Mouse (Mus musculus) olfactory bulb, adult 2 months (tissue): ENCODE measurements at regions not wholly inside any gene's neighbourhood (a gene's known extent, or its start where the extent isn't known, plus 50 kb on each side); places are given as distances from the start of the nearest gene placed in this dataset.

Experiments used
- H3K27ac ChIP-seq: fragments of 200-500 bp; 2 replicates; pipeline ENCODE4 v1.5.1; 2012; ENCODE audit warnings: low read depth, low read length; ENCODE audit not compliant: insufficient read depth
- H3K4me1 ChIP-seq: fragments of 200-500 bp; 2 replicates; pipeline ENCODE4 v1.6.1; 2012; ENCODE audit warnings: low read length; ENCODE audit not compliant: control insufficient read depth, insufficient read depth
- H3K4me3 ChIP-seq: fragments of 200-500 bp; 2 replicates; pipeline ENCODE4 v1.5.1; 2012; ENCODE audit warnings: mild to moderate bottlenecking, low read depth, low read length, moderate library complexity; ENCODE audit not compliant: insufficient read depth
- CTCF ChIP-seq: fragments of 200-500 bp; IDR thresholded peaks from 2 replicates; pipeline ENCODE4 v1.5.1; 2012; ENCODE audit warnings: low read depth, mild to moderate bottlenecking, low read length, moderate library complexity; ENCODE audit not compliant: insufficient read depth
- POLR2A ChIP-seq: fragments of 200-500 bp; IDR thresholded peaks from 2 replicates; pipeline ENCODE4 v1.6.1; 2012; ENCODE audit warnings: mild to moderate bottlenecking, low read depth, low read length, moderate library complexity; ENCODE audit not compliant: insufficient read depth
- WGBS: fragments of 180-500 bp; shearing (Covaris S2); methylation state at CpG from one replicate; pipeline ENCODE4 v1.1.7; 2018; 5-methylcytosine and 5-hydroxymethylcytosine counted together

DNA sequence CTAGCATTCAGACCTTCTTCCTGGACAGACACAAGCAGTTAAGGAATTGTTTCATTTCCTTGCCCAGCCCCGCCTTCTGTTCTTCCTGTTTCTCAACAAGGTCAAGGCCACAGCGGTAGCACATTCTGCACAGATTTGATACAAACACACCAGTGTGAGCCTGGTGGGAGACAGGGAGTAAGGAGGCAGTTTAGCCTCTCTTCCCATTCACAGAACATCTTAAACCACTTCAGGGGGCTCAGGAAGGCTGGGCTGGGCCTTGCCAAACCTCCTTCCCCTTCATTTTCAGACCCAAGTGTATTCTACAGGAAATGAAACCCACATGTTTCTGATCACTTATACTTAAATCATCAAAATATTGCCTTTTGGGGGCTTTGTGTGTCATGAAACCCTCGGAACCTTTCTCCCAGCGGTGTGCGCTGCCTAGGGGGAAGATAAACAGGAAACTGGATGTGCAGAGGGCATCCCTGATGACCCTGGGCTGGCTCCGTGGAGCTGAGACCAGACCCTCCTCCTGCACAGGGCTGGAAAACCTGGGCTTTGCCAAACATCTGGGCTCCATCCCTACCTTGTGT, 313.3 kb downstream of the Tshz3 start:
- Histone ChIP-seq H3K27ac (no peak overlapping the region), H3K4me3 (no peak overlapping the region), H3K4me1 (no peaks in the 10 kb centered on the region)
- WGBS = 73% methylated on average over 6 of the region's 6 CpGs
- TF ChIP-seq POLR2A (no peak), CTCF (no peak)

DNA sequence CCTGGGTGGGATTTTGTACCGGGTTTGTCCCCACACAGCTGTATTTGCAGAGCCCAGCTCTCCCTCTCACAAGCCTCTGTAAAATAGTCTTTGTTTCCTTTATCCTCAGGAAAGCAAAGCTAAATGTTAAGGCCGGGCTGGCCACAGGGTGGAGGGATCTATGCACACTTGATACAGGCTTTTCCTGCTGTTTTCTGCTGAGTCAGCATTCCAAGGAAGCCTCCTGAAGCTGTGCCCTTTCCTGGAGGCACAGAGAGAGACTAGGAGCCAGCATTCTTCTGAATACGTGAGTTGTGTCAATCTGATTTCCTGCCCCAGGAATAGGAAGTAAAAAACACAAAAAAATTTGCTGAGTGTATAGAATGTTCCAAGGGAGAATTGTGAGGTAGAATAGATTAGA, 322.2 kb downstream of the Tshz3 start:
- no peak overlapping the region for H3K27ac ChIP-seq
- 65% methylated on average over 3 of the region's 3 CpGs for WGBS
- TF ChIP-seq POLR2A (no peak), CTCF (no peak)
- no peak overlapping the region for H3K4me3 ChIP-seq
- H3K4me1 ChIP-seq = no peaks in the 10 kb centered on the region

DNA sequence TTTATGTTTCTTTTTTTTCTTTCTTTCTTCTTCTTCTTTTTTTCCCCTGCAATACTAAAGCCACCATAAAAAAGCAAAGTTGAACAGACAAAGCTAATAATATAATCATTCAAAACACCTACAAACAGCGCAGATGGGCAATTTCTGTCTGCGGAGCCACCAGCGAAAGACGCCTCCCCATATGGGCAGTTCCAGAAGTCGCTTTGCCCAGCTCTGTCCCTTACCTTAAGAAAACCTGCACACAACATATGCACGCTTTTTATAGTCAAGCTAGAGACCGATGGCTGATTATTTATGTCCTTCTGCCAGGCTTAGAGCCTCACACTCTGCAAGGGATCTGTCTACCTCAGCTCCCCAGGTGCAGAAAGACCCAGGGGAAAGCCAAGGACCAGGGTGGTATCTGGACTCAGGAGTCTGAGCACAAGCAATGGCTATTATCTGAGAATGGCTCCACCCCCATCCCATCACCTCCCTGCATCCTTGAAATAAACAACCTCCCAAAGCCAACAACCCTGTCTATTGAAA, 326.6 kb downstream of the Tshz3 start:
- WGBS = 92% methylated on average over 7 of the region's 7 CpGs
- no peaks in the 10 kb centered on the region for H3K4me1 ChIP-seq
- H3K4me3 ChIP-seq = no peak overlapping the region
- no peak overlapping the region for H3K27ac ChIP-seq
- no peak for TF ChIP-seq CTCF
- TF ChIP-seq POLR2A = no peak

DNA sequence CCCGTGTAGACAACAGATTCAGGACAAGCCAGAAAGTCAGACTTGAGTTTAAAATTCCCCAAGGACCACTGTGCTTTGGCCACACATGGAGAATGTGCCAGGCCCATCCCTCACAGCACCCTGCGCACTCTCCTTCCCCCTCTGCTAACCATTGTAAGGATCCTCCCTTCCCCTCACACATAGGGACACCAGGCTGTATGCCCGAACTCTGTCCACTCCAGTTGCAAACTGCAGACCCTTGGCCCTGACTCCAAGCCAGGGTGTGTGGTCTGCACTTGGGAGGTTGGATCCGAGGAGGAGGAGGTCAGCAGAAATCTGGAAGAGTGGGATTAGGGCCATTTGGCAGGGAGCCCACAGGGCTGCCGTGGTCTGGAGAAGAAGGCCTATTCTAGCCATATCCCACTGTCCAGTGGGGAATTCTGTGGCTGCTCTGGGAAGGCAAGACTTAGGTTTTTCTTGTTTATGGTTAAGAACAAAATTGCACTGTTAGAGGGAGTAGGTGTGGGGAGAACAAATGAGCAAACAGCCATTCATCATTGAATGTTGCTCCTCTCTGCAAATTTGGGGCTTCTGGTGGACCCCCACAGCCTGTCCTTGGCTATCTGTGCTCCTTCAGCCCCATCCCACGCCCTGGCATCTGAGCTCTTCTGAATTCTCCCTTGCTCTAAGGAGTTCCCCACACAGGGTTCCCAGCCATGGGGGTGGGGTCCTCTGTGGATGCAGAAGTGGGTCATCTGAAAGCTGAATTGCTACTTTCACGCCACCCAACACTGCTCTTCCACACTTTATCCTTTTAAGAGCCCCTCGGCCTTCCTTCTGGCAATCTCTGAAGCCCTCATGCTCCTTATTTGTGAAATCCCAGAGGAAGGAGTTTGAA, 366.9 kb downstream of the Tshz3 start:
- H3K4me1 ChIP-seq = no peaks in the 10 kb centered on the region
- no peak overlapping the region for H3K27ac ChIP-seq
- WGBS = 80% methylated on average over 8 of the region's 8 CpGs
- no peak for TF ChIP-seq CTCF
- no peak for TF ChIP-seq POLR2A
- H3K4me3 ChIP-seq = no peak overlapping the region

DNA sequence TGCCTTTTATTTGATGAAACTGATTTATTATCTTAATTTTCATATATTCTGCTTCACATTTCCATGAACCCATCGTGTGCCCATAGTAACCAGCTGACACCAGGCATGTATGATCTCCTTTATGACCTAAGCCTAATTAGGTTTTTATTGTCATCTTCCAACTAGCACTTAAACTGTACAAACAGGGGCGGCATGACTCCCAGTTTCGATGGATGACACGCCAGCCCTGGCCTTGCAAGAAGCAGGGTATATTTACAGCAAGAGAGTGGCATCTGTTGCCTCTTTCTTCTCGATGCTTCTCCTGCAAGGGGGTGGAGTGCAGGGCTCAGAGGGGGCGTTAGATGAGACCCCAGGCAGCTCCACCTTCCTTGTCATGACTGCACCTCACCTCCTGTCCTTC, 379.8 kb downstream of the Tshz3 start:
- Histone ChIP-seq H3K4me1 (no peaks in the 10 kb centered on the region), H3K27ac (no peak overlapping the region), H3K4me3 (no peak overlapping the region)
- WGBS = 57% methylated on average over 6 of the region's 6 CpGs
- TF ChIP-seq POLR2A = no peak
- no peak for TF ChIP-seq CTCF

DNA sequence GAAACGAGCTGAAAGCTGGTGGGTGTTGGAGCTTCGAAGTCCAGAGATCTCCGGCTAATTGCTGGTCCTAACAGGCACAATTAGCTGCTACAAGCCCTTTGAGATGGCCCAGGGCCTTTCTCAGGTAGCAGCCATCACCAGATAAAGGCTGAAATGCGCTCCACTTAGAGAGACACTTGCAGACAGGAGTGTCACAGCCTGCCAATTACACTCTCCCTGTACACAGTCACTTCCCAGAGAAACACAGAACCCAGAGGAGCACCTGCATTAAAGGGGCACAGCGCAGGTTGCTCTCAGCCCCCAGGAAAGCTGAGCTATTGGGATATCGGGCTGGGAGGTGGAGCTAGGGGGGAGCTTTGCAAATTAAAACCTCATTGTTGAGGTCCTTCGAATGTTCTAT, 380.2 kb downstream of the Tshz3 start:
- WGBS = 61% methylated on average over 7 of the region's 7 CpGs
- H3K4me3 ChIP-seq = no peak overlapping the region
- TF ChIP-seq CTCF (no peak), POLR2A (no peak)
- H3K27ac ChIP-seq = no peak overlapping the region
- H3K4me1 ChIP-seq = no peaks in the 10 kb centered on the region

DNA sequence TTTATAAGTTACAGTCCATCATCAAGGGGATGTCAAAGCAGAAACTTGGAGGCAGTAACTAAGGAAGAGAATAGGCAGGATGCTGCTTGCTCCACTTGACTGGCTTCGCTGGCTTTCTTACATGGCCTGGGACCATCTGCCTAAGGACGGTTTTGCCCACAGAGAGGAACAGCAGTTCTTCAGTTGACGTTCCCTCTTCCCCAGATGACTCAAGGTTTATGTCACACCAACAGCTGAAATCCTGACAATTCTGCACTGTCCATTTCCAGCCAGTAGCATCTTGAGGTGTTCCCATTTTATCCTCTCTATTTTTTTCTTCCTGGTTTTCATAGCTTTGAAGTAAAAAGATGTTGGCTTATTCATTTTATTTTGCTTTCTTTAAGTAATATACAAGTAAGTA, 391.8 kb downstream of the Tshz3 start:
- 96% methylated on average over 3 of the region's 3 CpGs for WGBS
- H3K4me3 ChIP-seq = no peak overlapping the region
- no peaks in the 10 kb centered on the region for H3K4me1 ChIP-seq
- no peak overlapping the region for H3K27ac ChIP-seq
- TF ChIP-seq CTCF (no peak), POLR2A (no peak)

DNA sequence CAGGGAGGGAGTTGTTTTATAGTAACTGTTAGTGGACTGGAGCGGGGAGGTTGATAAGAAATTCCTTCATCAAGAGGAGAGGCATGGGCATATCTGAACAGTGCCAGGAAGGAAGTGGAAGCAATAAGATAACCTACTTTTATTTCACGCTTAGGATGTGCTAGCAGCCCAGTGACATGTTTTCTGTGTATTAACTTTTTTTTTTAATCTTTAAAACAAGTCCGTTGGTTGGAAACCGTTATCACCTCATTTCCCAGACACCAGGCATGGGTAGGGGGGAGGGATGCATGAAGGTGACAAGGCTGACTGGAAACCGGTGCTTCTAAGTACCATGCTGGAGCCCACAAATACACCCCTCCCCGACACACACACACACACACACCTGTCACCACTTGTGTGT, 394.7 kb downstream of the Tshz3 start:
- no peak for TF ChIP-seq CTCF
- no peak for TF ChIP-seq POLR2A
- H3K27ac ChIP-seq = no peak overlapping the region
- H3K4me3 ChIP-seq = no peak overlapping the region
- peaks cover 5% of the 10 kb centered on the region for H3K4me1 ChIP-seq
- WGBS = 86% methylated on average over 6 of the region's 6 CpGs

DNA sequence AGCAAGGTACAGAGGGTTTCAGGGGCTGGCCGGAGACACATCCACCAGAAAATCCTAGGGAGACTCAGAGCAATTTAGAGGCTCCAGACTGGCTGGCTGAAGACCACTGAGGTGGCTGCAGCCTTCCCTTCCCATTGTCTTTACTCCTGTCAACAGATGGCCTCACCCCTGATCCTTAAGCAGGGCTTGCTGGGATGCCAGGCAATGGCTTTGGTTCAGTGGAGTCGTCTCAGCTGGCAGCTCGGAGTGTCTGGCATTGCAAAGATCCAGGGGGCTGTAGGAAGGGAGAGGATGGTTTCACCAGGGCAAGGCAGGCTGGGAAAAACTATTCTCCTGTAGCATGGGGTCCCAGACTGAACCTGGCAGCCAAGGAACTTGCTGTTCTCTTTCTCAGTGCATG, 395.8 kb downstream of the Tshz3 start:
- Histone ChIP-seq H3K27ac (no peak overlapping the region), H3K4me3 (no peak overlapping the region), H3K4me1 (peaks cover 6% of the 10 kb centered on the region)
- 82% methylated on average over 3 of the region's 3 CpGs for WGBS
- TF ChIP-seq POLR2A = no peak

DNA sequence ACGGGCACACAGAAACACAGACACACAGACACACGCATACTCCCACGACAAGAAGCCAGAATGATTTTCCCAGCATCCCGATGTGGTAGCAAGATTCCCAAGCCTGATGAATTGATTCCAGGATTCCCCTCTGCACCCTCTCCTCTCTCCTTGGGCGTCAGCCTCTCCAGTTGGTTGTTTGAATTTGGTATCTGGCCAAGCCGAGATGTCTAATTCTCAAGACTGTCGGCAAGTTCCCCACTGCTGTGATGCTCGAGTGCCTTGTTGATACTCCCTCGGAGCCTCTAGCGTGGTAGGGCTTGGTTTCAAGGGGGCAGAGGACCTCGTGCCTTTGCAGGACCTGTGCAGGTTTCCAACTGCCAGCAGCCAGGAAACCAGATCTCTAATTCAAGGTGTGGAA, 397.9 kb downstream of the Tshz3 start:
- WGBS = 45% methylated on average over 11 of the region's 11 CpGs

More for the DNA sequence above, 397.9 kb downstream of the Tshz3 start:
- H3K27ac ChIP-seq = no peak overlapping the region
- no peak overlapping the region for H3K4me3 ChIP-seq
- H3K4me1 ChIP-seq = peaks cover 8% of the 10 kb centered on the region
- TF ChIP-seq POLR2A (no peak), CTCF (no peak)
